Mouse (Mus musculus) naive thymus-derived CD4-positive, alpha-beta T cell, adult 2 months (primary cell): ENCODE measurements around the gene Mtss1l.

ENCODE experiments used
- DNase-seq: peaks from one replicate; pipeline ENCODE4 v3.0.0-alpha.2; 2011; ENCODE audit warnings: low read depth

Mtss1l gene

DNA sequence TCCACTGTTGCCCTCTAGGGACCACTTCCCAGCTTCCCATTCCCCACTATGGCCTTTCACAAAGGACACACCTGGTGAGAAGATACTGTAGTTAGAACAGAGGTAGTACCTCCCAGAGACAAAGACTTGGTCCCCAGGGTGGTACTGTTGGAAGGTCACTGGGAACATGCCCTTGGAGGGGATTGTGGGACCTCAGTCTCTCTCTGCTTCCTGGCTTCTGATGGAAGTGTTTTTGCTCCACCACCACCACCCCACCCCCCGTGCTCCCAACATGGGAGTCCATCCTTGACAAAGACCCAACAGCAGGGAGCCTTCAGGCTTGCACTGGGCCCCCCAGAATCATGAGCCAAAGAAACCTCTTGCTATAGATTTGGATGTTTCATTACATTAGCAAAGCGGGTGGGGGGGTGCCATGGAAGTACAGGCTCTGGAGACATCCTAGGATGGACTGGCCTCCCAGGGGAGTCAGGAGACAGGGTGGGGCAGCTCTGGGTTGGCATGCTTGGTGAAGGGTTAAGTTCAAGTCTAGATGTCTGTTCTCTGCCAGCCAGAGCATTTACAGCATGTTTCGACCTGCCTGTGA, 14.9 kb upstream of the Mtss1l start:
- no peak for DNase-seq

DNA sequence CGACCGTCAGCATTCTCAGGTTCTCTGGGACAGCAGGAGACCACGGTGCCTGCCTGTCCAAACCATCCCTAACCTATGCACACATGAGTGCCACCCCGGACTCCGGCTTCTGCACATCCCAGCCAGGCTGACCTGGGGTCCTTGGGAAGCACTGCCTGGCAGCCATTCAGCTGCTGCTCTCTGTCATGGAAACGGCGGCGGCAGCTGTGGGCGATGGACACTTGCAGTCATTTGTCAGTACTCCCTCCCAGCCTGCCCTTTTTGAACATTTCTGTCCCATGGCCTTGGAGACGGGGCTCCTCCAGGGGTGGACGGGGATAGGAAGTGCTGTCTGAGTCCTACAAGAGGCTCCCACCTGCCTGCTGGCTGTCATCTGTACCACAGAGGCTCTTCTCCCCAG, 12.8 kb upstream of the Mtss1l start:
- no peak for DNase-seq

DNA sequence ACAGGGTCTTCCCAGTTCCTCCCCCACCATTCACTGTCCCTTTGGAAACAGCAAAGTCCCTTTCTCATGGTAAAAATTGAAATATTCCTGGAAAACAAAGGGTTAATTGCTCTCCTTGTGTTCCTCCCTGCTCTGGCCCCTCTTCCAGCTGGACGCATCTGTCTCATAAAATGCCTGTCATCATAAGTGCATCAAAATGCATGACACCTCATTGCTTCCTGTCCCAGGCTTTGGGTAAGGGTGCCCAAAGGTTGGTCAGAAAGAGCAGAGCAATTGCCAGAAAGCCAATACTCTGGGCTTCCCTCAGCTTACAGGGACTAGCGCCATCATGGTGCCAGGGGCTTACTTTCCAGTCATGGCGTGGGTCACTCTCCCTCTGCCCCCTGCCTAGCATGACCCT, 10.7 kb upstream of the Mtss1l start:
- no peak for DNase-seq

DNA sequence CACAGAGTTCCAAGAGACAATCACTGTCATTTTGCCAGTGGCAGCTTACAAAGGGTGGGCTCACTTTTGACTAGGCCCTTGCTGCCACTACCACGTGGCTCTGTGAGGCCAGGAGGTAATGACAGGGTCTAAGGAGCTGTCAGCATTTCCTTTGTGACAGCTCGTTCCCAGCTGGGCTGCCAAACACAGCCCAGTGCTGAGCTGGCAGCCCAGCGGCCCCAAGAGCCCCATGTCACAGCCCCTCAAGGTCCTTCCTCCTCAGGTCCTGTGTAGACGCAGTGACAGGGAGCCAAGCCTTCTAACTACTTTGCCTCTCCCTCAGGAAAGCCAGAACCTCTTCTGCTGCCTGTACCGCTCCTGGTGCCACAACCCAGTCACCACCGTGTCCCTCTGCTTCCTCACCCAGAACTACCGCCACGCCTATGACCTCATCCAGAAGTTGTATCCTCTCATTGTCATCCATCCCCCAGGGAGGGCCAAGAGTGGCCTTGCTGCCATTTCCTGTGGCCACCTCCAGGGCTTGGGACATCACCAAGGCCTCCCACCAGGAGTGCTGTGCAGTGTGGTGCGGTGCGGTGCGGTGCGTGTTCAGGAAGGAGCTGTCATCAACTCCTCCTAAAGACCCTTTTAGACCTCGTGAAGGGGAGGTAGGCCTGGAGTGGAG, 9.9 kb upstream of the Mtss1l start:
- no peak for DNase-seq

DNA sequence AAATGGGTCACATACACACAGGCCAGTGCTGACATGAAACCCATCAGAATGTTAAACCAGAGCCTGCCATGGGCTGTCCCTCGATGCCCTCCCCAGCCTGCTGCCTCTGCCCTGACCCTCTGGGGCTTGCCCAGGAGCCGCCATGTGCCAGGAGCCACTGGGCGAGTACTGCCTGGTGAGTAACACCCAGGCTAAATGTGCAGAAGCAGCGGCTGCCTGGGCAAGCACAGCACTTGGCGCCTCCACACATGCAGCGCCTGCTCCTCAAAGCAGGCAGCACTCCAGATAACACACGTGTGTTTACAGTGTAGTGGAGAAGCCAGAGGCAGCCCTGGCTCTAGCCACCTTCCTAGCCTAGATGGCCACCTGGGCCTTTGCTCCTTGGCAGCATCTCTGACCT, 8.2 kb upstream of the Mtss1l start:
- DNase-seq: no peak

DNA sequence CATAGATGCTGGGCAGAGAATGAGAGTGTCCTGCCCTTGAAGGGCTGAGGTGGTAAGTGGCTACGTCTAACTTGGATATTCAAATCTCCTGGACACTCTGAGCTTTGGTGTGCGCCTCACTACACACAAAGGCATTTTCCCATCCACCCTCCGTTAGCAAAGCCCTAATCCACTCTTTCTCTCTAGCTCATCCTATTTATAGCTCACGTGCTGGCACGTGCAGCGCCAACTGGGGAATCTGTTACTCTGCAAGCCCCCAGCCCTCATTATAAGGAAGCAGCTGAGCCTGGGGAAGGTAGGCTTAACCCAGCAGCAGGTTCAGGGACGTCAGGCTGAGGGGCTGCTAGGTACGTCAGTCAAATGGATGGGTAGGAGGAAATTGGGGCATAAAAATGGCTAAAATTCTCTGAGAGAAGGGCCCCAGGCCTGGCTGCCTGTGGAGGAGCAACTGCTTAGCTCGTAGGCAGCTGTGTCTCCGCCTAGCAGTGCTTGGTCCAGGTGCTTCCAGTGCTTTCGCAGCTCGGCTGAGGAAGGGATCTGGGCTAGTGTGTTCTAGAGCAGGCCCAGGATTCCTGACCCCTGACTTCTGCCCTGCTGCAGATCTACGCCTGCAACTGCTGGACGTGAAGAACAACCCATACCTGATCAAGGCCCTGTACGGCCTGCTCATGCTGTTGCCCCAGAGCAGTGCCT, 6.3 kb upstream of the Mtss1l start:
- no peak for DNase-seq

DNA sequence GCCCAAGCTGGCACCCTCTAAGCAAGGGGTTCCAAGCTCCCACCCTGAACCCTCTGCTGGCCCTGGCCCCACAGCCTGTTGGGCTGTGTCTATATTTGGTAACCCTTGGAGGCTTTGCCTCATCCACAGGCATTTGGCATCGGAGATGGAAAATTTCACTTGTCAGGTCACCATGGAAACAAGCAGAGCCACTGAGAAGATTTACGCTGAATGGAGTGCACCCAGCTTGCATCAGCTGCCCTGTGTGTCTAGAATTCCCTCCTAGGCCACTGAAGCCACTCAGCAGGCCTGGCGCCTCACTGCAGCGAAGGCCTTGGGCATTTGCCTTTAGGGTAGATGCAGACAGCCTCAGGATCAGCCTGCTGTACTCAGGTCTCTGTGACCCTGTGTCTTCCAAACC, 5.2 kb upstream of the Mtss1l start:
- DNase-seq: no peak

DNA sequence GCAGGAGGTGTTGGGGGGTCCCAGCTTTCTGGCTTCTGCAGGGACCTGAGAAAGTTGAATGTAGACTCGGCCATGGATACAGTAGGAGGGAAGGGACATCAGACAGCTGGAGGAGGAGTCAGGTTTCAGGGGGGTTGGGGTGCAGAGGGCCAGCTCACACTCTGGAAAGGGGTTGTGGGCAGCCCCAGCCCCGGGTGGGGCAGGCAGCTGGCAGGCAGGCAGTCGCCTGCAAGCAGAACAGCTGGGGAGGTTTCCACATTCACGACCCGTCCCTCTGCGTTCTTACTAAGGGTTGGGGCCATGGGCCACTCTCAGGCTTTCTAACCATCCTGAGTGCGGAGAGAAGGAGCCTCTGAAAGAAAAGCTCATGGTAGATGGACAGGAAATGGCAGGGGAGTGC, 4.1 kb upstream of the Mtss1l start:
- no peak for DNase-seq

DNA sequence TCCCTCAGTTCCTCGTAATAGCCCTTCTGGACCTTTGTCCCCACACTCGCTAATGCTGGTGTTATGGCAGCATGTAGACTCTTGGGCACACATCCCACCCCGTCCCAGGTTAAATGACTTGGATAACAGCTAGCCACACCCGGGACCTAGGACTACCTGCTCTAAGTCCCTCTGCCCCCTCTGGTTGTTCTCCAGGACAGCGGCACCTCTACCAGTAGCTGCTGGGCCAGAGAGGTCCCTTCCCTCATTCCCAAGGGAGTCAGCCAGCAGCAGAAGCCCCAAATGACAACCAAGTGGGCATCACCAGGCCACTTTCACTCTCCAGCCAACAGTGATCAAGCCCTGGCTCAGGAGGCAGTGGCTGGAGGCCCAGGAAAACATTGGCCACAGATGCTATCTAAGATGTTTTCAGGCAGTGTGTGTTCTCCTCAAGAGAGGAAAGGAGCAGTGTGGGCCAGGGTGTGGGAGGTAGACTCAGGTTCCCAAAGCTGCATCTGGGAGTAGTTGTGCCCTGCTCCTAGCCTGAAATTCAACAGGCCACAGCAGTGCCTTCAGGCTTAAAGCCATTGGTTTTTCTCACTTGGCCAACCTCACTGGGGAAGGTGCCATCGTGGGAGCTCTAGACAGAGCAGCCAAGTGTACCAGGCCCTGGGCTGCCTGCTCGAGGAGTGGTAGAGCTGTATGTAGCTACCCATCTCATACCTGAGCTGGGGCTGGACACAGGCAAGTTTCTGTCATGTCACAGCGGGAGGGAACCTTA, 2.9 kb upstream of the Mtss1l start:
- DNase-seq: no peak

DNA sequence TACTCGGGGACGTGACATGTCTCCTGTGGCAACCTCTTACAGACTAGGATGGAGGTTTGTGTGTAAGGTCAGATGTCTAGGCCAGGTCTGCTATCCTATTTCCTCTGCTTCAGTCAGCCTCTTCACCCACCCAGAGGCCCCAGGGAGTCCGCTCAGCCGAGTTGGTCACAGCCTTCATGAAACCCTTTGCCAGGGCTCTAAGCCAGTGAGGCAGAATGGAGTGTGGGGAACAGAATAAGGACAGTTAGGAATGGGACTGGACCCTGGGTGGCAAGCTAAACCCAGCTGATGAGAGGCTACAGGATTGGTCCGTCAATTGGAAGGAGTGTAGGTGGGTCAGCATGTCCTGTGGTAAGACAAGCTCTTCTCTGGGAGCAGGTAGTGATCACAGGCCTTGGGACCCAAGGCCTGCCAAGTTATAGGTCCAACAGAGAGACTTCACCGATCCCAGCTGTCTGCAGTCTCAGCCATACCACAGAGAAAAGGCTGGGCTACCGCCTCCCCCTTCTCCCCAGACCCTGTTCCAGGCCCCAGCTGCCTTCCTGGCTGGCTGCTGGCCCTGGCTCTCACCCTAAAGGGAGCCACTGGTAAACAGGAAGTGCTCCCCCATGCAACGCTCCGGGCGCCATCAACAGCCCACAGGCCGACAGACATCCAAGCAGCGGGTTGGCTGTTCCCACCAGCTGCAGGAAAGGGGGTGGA, 2.2 kb upstream of the Mtss1l start:
- no peak for DNase-seq

DNA sequence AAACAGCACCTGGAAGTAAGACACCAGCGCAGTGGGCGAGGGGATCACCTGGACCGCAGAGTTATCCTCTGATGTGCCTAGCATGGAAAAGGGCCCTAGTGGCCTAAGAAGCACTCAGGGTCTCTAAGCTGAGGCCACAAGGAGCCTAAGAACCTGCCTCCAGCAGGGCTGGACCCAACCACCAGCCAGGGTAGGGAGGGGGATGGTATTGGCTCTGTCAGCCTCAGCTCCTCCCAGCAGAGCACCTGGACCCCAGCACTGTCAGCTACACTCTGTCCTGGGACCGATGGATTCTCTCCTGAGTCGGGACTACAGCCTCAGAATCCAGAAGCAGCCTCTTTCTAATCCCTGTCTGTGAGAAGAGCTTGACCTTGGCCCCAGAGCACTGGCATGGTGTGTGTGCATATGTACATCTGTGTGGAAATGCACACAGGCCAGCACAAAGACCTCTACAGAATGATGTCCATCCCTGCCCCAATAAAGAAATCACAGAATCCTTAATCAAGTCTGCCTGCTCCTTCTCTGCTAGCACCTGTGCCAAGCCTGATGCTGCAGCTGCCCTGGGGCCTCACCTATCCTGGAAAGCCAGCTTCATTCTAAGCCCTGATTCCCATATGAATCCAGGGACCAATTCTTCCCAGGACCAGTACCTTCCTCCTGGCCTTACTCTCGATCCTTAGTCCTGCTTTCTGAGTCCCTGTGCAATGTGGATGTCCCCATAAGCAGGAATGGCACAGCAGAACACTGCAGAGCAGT, 1.2 kb upstream of the Mtss1l start:
- no peak for DNase-seq

DNA sequence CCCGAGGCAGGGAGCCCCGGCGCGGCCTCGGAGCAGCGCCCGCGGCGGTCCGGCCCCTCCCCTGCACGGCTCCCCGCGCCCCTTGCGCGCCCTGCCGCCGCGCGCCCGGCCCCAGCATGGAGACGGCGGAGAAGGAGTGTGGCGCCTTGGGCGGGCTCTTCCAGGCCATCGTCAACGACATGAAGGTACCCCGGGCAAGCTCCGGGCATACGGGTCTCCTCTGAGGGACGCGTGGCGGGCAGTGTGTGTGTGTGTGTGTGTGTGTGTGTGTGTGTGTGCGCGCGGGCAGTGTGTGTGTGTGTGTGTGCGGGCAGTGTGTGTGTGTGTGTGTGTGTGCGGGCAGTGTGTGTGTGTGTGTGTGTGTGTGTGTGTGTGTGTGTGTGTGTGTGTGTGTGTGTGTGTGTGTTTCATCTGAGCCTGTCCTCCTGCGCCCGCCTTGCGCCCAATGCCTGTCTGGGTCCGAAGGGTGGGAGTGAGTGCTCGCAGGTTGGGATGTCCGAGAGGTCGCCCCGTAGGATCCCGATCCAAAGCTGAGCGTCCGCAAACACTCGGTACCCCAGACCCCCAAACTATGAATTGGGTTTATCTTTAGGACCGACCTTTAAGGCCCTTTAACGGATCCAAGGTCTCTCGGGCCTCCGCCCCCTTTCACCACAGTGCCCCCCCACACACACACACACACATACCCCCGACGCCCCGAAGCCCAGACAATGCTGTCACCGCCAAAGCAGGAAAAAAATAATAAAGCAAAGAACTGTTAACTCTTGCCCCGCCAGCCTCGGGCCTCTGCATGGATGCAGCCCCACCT, 534 bp downstream of the Mtss1l start:
- DNase-seq: peak; percentile 13

DNA sequence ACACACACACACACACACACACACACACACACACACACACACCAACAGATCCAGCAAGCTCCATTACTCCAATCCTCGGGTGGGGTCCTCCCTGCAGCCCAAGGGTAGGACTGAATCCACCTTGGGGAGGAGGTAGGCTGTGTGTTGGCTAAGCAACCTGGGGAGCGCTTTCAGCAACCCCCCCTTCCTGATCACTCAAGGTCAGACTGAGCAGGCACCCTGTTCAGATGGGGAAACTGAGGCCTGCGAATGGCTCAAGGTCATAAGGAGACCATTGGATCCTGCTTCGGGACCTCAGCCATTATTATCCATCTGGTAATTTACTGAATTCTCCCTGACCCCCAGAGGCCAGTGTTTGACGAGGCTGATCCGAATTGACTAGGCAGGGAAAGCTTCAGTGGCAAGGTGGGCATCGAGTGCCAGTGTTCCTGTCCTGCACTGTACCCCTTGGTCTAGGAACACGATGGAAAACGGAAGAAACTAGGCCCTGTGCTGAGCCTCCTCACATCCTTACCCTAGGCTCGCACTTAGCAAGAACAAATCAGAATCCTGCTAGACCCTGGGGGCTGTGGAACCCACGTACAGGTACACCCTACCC, 1.2 kb downstream of the Mtss1l start:
- no peak for DNase-seq

DNA sequence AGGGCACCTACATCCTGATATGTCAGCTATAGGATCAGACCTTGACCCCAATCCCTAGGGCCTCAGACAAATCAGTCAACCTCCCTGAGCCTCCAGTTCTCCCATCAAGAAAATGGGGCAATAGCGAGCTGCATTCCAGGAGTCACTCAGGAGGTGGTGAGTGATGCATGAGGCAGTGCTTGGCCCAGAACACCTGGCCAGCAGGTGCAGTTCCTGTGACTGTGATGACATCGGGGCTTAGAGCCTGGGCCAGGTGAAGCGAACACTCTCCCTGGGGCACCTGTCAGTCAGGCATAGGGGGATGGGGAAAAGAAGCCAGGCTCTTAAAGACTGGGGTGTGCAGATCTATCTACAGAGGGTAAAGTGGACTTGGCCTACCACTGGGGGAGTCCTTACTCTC, 3.2 kb downstream of the Mtss1l start:
- DNase-seq: no peak

DNA sequence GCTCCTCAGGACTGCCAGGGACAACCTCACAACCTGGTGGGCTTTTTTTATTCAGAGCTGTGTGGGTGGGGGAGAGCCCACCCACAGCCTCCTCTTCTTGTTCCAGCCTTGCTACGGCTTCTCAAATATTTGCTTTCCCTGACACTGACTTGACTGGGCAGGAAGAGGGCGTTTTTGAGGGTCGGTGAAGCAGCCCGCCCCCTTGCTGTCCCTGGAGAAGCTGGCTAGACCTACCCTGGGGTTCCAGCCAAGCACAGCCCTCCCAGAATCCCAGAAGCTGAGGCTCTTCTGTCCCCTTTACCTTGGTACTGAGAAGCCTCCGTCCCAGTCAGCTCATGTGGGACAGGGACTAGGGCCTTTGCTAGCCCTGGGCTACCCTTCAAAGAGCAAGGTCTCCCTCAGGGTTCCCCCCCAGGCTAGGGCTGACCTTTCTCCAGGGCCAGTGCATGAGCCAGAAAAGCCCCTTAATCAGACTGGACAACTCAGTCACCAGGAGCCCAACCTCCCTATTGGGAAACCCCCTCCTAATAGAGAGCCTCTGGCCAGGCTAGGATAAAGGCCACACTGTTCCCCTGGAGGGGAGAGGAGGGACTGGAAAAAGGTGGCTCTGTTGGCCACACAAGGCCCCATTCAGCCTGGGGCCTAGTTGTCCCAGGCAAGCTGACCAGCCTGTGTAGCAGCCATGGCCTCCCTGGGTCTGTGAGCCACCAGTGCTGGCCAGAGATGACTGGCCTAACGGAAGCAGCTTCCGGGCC, 4.0 kb downstream of the Mtss1l start:
- DNase-seq: no peak

DNA sequence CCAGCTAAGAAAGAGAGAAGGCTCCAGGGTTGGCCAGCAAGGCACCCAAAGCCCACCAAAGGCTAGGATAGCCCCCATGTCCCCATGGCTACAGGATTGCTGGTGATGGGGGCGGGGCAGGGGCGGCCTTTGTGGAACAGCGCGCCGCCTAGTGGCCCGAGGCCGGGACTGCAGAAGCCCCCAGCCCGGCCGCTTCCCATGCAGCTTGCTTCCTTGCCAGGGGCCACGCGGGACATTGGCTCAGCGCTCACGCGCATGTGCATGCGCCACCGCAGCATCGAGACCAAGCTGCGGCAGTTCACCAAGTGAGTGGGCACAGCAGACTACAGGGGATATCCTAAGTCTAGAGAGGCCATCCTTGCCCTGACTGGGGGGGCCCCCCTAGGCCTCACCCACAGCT, 5.6 kb downstream of the Mtss1l start:
- peak; percentile 52 for DNase-seq

DNA sequence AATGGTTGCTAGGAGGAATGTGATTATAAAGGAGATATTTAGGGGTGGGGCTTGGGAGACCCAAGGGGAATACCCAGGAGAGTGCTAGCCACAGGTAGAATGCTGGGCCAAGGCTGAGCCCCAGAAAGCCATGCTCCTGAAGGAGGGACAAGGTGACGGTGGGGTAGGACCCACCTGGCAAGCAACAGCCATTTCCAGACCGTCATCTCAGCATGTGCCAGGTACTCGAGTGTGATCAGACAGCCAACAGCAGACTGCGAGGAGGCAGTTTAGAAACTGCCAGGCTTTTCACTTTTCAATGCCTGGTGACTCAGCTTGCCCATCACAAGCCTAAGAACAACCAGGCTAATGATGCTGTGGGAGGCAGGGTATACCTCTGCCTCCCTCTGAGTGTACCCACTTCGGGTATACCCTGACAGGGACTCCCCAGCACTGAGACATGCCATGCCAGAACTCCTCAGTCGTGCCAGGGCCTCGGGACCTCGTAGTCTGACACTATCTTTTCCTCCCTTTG, 10.1 kb downstream of the Mtss1l start:
- no peak for DNase-seq

DNA sequence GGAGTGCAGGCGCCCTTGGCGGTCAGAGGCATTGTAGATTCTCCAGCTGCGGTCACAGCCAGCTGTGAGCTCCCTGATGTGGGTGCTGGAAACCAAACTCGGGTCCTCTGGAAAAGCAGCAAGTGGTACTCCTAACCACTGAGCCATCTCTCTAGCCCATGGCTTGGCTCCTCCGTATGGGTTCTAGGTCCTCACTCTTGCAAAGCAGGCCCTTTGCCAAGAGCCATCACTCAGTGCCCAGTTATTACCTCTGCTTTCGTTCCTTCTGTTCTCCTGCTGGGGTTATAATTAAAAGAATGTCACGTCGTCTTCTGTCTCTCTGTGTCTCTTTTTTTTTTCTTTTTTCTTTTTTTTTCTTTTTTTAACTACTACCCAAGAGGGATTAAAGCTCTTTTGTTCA, 11.8 kb downstream of the Mtss1l start:
- DNase-seq: no peak

DNA sequence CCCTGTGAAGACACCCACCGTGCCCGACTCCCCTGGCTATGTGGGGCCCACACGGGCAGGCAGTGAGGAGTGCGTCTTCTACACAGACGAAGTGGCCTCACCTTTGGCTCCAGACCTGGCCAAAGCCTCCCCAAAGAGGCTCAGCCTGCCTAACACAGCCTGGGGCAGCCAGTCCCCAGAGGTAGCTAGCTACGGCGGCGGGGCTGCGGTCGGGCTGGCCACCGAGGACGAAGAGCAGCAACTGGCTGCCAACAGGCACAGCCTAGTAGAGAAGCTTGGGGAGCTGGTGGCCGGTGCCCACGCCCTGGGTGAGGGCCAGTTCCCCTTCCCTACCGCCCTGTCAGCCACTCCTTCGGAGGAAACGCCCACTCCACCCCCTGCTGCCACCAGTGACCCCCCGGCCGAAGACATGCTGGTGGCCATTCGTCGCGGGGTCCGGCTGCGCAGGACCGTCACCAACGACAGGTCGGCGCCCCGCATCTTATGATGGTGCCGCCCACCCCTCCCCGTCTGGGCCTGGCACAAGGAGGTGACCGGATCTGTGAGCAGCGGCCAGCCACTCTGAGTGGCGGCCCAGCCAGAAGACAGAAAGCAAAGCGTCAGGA, 17.4 kb downstream of the Mtss1l start:
- no peak for DNase-seq
